Mouse (Mus musculus) lung, postnatal 0 days (tissue): ENCODE measurements around the gene Stpg4. TPM values are rescaled to one million over a fixed set of nuclear protein-coding genes. Genes with fewer than 3 reads are reported as not detected.

Experiments
- ATAC-seq: fragments of 200-750 bp; cut with Nextera tagmentation; 2 replicates; pipeline ENCODE4 v1.8.0; 2017; ENCODE audit warnings: moderate library complexity
- DNase-seq: peaks from one replicate; pipeline ENCODE4 v3.0.0-alpha.2; 2016; ENCODE audit warnings: low spot score
- H3K27ac ChIP-seq: fragments of 300-500 bp; sonication (generic); 2 replicates; pipeline ENCODE4 v1.5.1; 2014; ENCODE audit warnings: antibody characterized with exemption, mild to moderate bottlenecking, low read length, mixed read lengths
- H3K27me3 ChIP-seq: fragments of 300-500 bp; sonication (generic); replicated peaks from 2 replicates; pipeline ENCODE4 v1.6.1; 2014; ENCODE audit warnings: low read length, mixed read lengths; ENCODE audit not compliant: insufficient read depth
- H3K36me3 ChIP-seq: fragments of 300-500 bp; sonication (generic); 2 replicates; pipeline ENCODE4 v1.6.1; 2014; ENCODE audit warnings: low read length, mixed read lengths; ENCODE audit not compliant: insufficient read depth
- H3K4me1 ChIP-seq: fragments of 300-500 bp; sonication (generic); 2 replicates; pipeline ENCODE4 v1.6.1; 2014; ENCODE audit warnings: antibody characterized with exemption, low read depth, low read length, mixed read lengths; ENCODE audit not compliant: insufficient read depth
- H3K4me2 ChIP-seq: fragments of 300-500 bp; sonication (generic); replicated peaks from 2 replicates; pipeline ENCODE4 v1.6.1; 2014; ENCODE audit warnings: low read depth, mild to moderate bottlenecking, low read length, moderate library complexity, mixed read lengths
- H3K4me3 ChIP-seq: fragments of 300-500 bp; sonication (generic); 2 replicates; pipeline ENCODE4 v1.5.1; 2014; ENCODE audit warnings: low read depth, low read length
- H3K9ac ChIP-seq: fragments of 300-500 bp; sonication (generic); replicated peaks from 2 replicates; pipeline ENCODE4 v1.6.1; 2014; ENCODE audit warnings: low read depth, mild to moderate bottlenecking
- H3K9me3 ChIP-seq: fragments of 300-500 bp; sonication (generic); 2 replicates; pipeline ENCODE4 v1.6.1; 2016; ENCODE audit warnings: low read length, mixed read lengths
- CTCF ChIP-seq: IDR thresholded peaks from 2 replicates; pipeline ENCODE4 v1.5.1; 2016; ENCODE audit warnings: antibody characterized with exemption, mild to moderate bottlenecking
- EP300 ChIP-seq: IDR thresholded peaks from 2 replicates; pipeline ENCODE4 v1.6.1; 2016; ENCODE audit warnings: antibody characterized with exemption, mild to moderate bottlenecking, control low read depth
- WGBS: fragments of 180-500 bp; shearing (Covaris S2); extraction: QIAGEN DNeasy Blood & Tissue Kit; methylation state at CpG from one replicate; pipeline ENCODE4 v1.1.7; 2014; 5-methylcytosine and 5-hydroxymethylcytosine counted together
- polyA plus RNA-seq: library from polyadenylated mRNA; unstranded; fragments of >200 nt; fragmentation: Nextera tagmentation; extraction: Ambion mirVana; gene quantifications from 2 replicates; pipeline ENCODE4 v1.2.1, GENCODE M21; 2015

Stpg4 gene
- polyA plus RNA-seq, 1 experiment from 2014 or later: not detected

DNA sequence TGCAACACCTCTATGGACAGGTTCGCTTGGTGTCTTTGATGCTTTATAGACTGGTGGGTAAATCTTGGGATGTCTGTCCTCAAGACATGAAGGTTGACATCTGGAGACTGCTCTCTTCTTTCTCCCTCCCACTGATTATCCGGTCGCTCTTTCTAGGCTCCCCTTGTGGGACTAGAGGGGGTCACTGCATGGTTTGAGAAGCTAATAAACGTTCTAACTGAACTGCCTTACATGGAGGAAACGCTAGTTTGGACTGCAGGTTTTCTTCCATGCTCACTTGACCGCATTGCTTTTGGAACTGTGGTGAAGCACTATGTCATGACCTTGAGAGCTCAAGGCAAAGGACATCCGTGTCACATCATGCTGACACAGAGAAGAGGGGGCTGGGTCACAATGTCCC, 25.8 kb upstream of the Stpg4 start:
- no peak overlapping the region for H3K27ac ChIP-seq
- no peak overlapping the region for H3K9ac ChIP-seq
- peaks cover 3% of the 10 kb centered on the region; the same call in 1 of the 2 replicates for H3K4me1 ChIP-seq
- DNase-seq (no peak), ATAC-seq (no peak)
- H3K4me2 ChIP-seq: no peak overlapping the region
- no peaks in the 10 kb centered on the region for H3K36me3 ChIP-seq
- H3K27me3 ChIP-seq: no peaks in the 10 kb centered on the region
- WGBS: 85% methylated on average over 7 of the region's 7 CpGs
- H3K9me3 ChIP-seq: no peaks in the 10 kb centered on the region
- TF ChIP-seq EP300: no peak
- no peak for TF ChIP-seq CTCF
- no peak overlapping the region for H3K4me3 ChIP-seq

- 59% methylated on average over 8 of the region's 8 CpGs for WGBS
These were observed 21.3 kb upstream of the Stpg4 start for GRCm38 (mm10) chr17:87448881-87449280.

GRCm38 (mm10) chr17:87448339-87448738, 20.8 kb upstream of the Stpg4 start:
- no peak overlapping the region for H3K4me2 ChIP-seq
- 81% methylated on average over 9 of the region's 9 CpGs for WGBS
- no peak overlapping the region for H3K27ac ChIP-seq
- no peaks in the 10 kb centered on the region for H3K36me3 ChIP-seq
- no peak for DNase-seq
- H3K4me1 ChIP-seq: peaks cover 16% of the 10 kb centered on the region
- no peak for TF ChIP-seq EP300
- no peak for TF ChIP-seq CTCF
- H3K27me3 ChIP-seq: no peaks in the 10 kb centered on the region
- no peak overlapping the region for H3K9ac ChIP-seq
- no peak for ATAC-seq
- H3K4me3 ChIP-seq: no peak overlapping the region
- no peaks in the 10 kb centered on the region for H3K9me3 ChIP-seq

More at GRCm38 (mm10) chr17:87448881-87449280, 21.3 kb upstream of the Stpg4 start:
- peaks cover 10% of the 10 kb centered on the region for H3K4me1 ChIP-seq
- DNase-seq (no peak), ATAC-seq (no peak)
- H3K36me3 ChIP-seq: no peaks in the 10 kb centered on the region
- H3K27ac ChIP-seq: no peak overlapping the region
- H3K4me3 ChIP-seq: no peak overlapping the region
- H3K9me3 ChIP-seq: no peaks in the 10 kb centered on the region
- H3K4me2 ChIP-seq: no peak overlapping the region
- no peak overlapping the region for H3K9ac ChIP-seq
- H3K27me3 ChIP-seq: no peaks in the 10 kb centered on the region
- no peak for TF ChIP-seq CTCF
- no peak for TF ChIP-seq EP300

DNA sequence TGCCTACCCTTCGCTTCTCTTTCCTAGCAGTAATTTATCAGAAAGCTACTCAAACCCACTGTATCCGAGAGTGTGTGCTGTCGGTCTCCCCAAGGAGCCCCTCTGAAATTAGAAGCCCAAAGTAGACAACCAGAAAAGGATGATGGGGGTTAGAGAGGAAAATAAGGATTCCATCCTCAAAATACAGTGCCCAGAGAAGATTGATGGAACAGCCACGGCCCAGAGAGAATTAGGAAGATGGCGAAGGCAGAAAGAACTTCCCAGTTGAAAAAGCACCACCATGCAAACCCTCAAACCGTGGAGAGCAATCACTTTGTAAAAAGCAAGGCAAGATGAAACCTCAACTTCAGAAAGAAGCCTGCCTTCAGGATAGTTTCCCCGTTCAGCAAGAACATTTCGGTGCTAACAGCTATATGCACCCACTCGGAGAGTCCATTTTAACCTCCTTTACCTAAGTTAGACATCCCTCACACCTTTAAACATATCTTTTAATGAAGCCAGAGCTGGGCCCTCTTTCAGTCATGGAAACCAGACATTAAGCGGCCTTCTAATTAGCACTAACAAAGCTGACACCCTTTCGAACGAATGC, 20.2 kb upstream of the Stpg4 start:
- H3K9ac ChIP-seq: no peak overlapping the region
- no peaks in the 10 kb centered on the region for H3K9me3 ChIP-seq
- WGBS: 54% methylated on average over 12 of the region's 12 CpGs
- H3K27ac ChIP-seq: peak overlapping the region; percentile 95
- ATAC-seq: no peak
- H3K27me3 ChIP-seq: no peaks in the 10 kb centered on the region
- peak overlapping the region; percentile 58 for H3K4me2 ChIP-seq
- no peak for DNase-seq
- no peaks in the 10 kb centered on the region for H3K36me3 ChIP-seq
- peaks cover 18% of the 10 kb centered on the region for H3K4me1 ChIP-seq
- peak overlapping the region; percentile 98 for H3K4me3 ChIP-seq
- no peak for TF ChIP-seq CTCF
- no peak for TF ChIP-seq EP300

- Histone ChIP-seq H3K27me3 (no peaks in the 10 kb centered on the region), H3K4me1 (peaks cover 18% of the 10 kb centered on the region), H3K9ac (peak within 1 kb of the TSS; percentile 97), H3K4me2 (peak within 1 kb of the TSS; percentile 58), H3K9me3 (no peaks in the 10 kb centered on the region), H3K36me3 (no peaks in the 10 kb centered on the region), H3K27ac (peak within 1 kb of the TSS; percentile 95), H3K4me3 (peak within 1 kb of the TSS; percentile 98)
- TF ChIP-seq EP300: no peak; the same call in 1 of the 2 replicates
- TF ChIP-seq CTCF: peak; percentile 67
- ATAC-seq (peak; percentile 94), DNase-seq (peak; percentile 99)
- 1% methylated on average over 51 of the region's 69 CpGs for WGBS
These were observed 19.4 kb upstream of the Stpg4 start, which contains the start of gene Calm2 for GRCm38 (mm10) chr17:87446767-87447611. TSS of gene Calm2 (minus strand) at chr17:87446935.

DNA sequence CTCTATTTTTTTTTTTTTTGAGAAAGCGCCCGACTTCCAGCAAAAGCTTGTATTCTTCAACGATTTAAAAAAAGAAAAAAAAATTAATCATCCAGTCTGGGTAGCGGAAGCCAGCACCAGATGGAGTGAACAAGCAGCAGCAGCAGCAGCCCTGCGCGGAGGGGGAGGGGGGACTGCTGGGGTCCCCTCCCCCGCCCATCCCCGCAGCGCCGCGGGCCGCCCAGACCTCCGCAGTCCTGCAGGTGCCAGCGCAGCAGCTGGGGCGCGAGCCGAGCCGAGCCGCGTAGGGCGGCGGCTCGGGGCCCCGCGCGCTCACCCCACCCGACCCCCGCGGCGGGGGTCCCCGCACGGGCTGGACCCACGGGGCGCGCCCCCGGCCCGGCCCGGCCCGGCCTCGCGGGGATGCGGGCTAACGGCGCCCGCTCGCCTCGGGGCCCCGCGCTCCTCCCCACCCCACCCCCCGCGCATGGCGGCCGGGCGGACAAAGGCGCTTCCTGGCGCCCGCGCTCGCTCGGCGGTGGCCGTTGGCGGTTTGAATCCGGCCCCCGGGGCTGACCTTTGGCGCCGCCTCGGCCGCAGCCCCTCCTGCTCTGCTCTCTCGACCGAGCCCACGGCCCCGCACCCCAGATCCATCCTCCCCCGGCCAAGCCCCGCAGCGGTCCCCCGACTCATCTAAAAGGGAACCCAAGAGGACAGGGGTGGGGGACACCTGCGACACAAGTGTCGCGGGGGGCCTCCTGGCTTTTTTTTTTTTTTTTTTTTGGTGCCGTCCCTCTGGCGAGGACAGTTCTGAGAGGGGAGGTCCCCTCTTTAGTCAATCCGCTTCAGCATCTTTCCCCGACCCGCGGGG, 18.6 kb upstream of the Stpg4 start:
- peak overlapping the region; percentile 98 for H3K4me3 ChIP-seq
- 3% methylated on average over 38 of the region's 86 CpGs for WGBS

More for the DNA sequence above, 18.6 kb upstream of the Stpg4 start:
- Histone ChIP-seq H3K27me3 (no peaks in the 10 kb centered on the region), H3K4me1 (peaks cover 18% of the 10 kb centered on the region), H3K27ac (peak overlapping the region; percentile 95), H3K4me2 (peak overlapping the region; percentile 58), H3K36me3 (no peaks in the 10 kb centered on the region), H3K9ac (peak overlapping the region; percentile 97), H3K9me3 (no peaks in the 10 kb centered on the region)
- peak; percentile 80 for DNase-seq
- no peak for TF ChIP-seq CTCF
- TF ChIP-seq EP300: no peak
- peak; percentile 60 for ATAC-seq
